Mouse (Mus musculus): ENCODE data around the gene Ociad1.
A peak's percentile ranks its signal among the peaks of the same experiment; 100 is the strongest.

Gene Ociad1

DNA sequence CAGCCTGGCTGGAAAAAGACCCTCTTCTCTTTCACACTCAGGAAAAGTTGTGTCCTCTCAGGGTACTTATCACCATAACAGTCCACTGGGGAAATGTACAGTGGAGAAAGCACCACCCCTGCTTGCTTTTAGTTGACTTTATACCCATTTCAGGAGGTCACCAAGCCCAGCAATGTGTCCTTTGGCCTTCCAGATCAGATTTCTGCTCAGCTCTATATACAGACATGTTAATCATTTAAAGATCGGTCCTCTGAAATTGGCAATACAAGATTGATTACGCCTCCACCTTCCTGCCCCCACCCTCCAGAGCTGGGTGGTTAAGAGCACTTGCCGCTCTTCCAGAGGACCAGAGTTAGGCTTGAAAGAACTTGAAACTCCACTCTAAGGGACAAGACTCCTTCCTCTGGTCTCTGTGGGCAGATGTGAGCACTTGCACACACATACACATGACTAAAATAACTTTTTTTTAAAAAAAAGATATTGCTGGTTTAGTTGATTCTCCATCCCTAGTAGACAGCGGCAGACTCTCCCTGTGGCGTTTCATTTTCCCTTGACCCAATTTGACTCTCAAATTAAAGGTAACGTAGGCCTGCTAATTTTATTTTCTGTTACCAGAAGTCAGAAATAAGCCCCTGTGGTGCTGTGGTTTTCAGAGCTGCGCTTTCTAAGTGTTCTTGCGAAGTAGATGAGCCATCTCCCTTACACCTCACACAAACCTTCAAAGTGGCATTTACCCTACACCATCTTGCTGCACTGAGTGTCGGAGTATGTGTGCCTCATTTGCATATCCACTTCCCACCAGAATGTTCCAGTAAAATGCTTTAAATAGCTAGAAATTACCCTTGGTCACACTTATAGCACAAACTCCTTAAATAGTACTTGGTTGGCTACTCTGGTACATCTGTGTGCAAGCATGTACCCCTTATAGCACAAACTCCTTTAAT, 47.5 kb downstream of the Ociad1 start:
- no peak for DNase-seq (ENCODE audit: low read depth, low spot score)

GRCm38 (mm10) chr5:73340723-73341235, 48.2 kb downstream of the Ociad1 start, which contains the start of gene Ociad2:
Ociad2 (minus strand) TSS chr5:73341028.
- no peak for DNase-seq (ENCODE audit: low read depth, low spot score)

DNA sequence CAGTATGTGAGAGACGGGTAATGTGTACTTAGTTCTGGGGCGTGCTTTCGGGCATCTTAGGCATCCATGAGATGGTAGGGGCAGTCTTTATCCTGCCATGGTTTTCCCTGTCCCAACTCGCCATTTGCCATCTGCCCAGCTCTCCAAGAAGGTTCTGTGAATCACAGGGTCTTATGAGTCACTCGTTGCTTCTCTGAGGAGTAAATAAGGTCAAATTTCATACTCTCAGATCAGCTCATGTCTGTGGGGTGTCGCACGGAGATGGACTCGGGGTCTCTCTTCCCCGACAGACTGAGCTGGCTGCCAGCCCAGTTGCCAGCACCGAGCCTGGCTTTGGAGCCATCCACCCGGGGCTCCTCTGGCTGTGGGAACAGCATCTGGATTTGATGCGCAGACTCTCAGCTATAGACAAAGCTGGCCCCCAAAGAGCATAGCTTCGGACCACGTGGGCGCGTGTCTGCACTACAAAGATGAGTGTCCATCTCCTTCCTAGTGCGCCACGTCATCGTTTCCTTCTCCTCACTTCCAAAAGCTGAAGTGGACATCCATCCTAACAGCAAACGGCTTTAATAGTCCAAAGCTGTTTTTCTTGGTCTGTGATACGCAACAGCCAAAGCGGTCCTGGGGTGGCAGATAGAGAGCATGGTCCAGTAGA, 50.2 kb downstream of the Ociad1 start:
- no peak for DNase-seq (ENCODE audit: low read depth, low spot score)

GRCm38 (mm10) chr5:73344310-73344709, 51.7 kb downstream of the Ociad1 start:
- DNase-seq (ENCODE audit: low read depth, low spot score) = peak; percentile 54

GRCm38 (mm10) chr5:73345254-73345653, 52.7 kb downstream of the Ociad1 start:
- DNase-seq (ENCODE audit: low read depth, low spot score) = no peak

DNA sequence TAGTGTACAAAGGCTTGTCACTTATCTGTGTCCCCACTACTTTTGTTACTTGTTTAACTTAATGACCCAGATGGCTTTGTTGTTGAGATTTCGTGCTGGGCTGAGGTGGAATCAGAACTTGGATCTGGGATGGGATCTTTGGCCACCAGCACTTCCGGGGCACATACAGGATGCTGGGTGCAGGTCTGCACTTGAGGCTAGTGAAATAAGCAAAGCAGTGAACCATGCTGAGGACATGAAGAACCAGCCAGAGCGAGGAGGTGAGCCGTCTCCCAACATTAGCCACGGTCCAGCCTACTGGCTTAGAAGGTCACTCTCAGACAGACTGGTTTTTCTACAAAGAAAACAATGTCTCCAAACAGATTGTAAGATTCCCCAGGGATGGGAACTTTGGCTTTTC, 56.9 kb downstream of the Ociad1 start:
- no peak for DNase-seq (ENCODE audit: low read depth, low spot score)

GRCm38 (mm10) chr5:73351796-73352195, 59.2 kb downstream of the Ociad1 start:
- DNase-seq (ENCODE audit: low read depth, low spot score) = no peak

GRCm38 (mm10) chr5:73353519-73353918, 60.9 kb downstream of the Ociad1 start:
- peak; percentile 24 for DNase-seq (ENCODE audit: low read depth, low spot score)

GRCm38 (mm10) chr5:73353978-73354377, 61.4 kb downstream of the Ociad1 start:
- no peak for DNase-seq (ENCODE audit: low read depth, low spot score)

- no peak for DNase-seq (ENCODE audit: low read depth, low spot score)
Observed at GRCm38 (mm10) chr5:73355393-73355792, 62.8 kb downstream of the Ociad1 start.

- DNase-seq (ENCODE audit: low read depth, low spot score) = no peak
Observed at GRCm38 (mm10) chr5:73359134-73359751, 66.7 kb downstream of the Ociad1 start.

DNA sequence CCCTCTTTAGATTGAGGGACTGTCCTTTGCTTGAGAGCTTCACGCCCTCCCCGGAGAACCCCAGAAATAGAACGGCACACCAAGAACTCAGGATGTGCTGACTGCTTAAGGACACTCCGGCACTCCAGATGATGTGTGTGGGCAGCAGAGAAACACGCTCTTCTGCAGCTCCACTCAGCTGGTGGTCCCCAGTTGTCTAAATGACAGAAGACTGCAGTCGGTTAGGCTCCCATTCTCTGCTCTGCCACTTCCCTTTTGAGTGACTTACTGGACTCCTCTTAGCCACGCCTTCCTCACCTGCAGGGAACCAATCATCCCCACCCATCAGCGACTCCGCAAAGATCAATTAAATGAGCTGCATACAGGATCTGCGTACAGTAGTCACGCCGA, 67.2 kb downstream of the Ociad1 start:
- DNase-seq (ENCODE audit: low read depth, low spot score) = no peak

DNA sequence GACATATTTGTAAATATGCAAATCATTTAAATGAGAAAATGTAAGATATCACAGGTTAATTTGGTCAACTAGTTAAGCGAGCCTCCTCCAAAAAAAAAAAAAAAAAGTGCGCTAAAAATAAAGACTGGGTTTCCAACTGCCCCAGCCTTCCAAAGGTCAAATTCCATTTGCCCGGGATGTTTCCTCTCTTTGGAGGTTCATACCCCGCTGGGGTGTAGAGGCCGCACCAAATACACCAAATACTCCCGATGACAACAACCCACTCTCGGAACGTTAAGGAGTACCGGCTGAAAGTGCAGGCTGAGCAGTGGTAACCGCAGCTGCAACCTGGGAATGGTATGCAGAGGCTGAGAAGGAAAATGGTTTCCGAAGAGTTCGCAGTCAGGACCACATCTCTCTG, 67.7 kb downstream of the Ociad1 start:
- DNase-seq (ENCODE audit: low read depth, low spot score) = no peak

GRCm38 (mm10) chr5:73362338-73362737, 69.8 kb downstream of the Ociad1 start:
- DNase-seq (ENCODE audit: low read depth, low spot score) = no peak

- no peak for DNase-seq (ENCODE audit: low read depth, low spot score)
Observed at GRCm38 (mm10) chr5:73362791-73363190, 70.2 kb downstream of the Ociad1 start.

Data from mesoderm, embryonic 11.5 days (tissue).